Comparison of ENCODE assay signal across 8 mouse cellular contexts in the genomic region with DNA sequence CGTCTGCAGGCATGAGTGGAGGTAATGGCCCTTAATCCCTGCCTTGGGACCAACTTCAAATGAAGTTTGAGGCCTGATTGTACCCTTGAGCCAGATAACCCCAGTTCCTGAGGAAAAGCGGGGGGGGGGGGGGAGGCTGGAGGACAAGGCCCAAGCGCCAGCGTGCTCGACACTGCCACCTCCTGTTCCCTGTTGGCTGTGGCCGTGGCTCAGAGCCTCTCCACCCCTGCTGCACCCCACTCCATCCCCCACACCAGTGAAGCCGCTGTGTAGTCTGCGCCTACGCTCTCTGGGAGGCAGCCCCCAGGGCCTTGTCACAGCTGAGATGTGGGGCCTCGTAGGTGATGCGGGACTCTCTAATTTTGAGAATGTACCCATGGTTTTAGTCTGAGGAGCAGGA. TPM values are rescaled to one million over a fixed set of nuclear protein-coding genes. Genes with fewer than 3 reads are reported as not detected.
DNase-seq lines count a peak whose midpoint lies in the region; ATAC-seq and TF ChIP-seq lines count a peak whose summit lies in the region.

No protein-coding gene starts in this region.

- no peaks in the 10 kb centered on the region for H3K9me3 ChIP-seq in heart, embryonic 14.5 days (ENCODE audit: control insufficient read depth, low read length)
- no peaks in the 10 kb centered on the region for H3K9me3 ChIP-seq in kidney, embryonic 16.5 days (ENCODE audit: low read length)
- no peaks in the 10 kb centered on the region for H3K9me3 ChIP-seq in liver, embryonic 16.5 days (replicated peaks; ENCODE audit: control insufficient read depth, low read length)
- H3K9me3 ChIP-seq in neural tube, embryonic 11.5 days (ENCODE audit: control insufficient read depth, low read length), result no peaks in the 10 kb centered on the region
- H3K9me3 ChIP-seq in stomach, postnatal 0 days (ENCODE audit: control insufficient read depth, low read length), result no peaks in the 10 kb centered on the region

- 0 out of 2 replicates have a peak, but pooled peaks have one; percentile 33 for ATAC-seq in erythroid progenitor cell, adult 5-6 weeks (replicated peaks; ENCODE audit: low FRiP score, poor library complexity, severe bottlenecking)
- ATAC-seq in heart, embryonic 14.5 days (ENCODE audit: insufficient number of reproducible peaks, insufficient read depth, low FRiP score, low read depth), result peak; percentile 41; the same call in 1 of the 2 replicates
- peak; percentile 79; the same call in 1 of the 2 replicates for ATAC-seq in kidney, embryonic 16.5 days (ENCODE audit: low FRiP score, low TSS enrichment)
- peak; percentile 56; the same call in 1 of the 2 replicates for ATAC-seq in liver, embryonic 16.5 days (ENCODE audit: low read depth)
- no peak; the same call in 1 of the 2 replicates for ATAC-seq in neural tube, embryonic 11.5 days (ENCODE audit: insufficient read depth, low FRiP score, low TSS enrichment)
- peak; percentile 76 for ATAC-seq in stomach, postnatal 0 days (ENCODE audit: low FRiP score, low TSS enrichment)

- peak overlapping the region; percentile 9; the same call in 1 of the 2 replicates for H3K4me2 ChIP-seq in heart, embryonic 14.5 days (ENCODE audit: low read length)
- no peak overlapping the region; the same call in 1 of the 2 replicates for H3K4me2 ChIP-seq in kidney, embryonic 16.5 days (replicated peaks; ENCODE audit: low read depth, low read length)
- H3K4me2 ChIP-seq in liver, embryonic 16.5 days (ENCODE audit: low read depth, low read length), result no peak overlapping the region
- H3K4me2 ChIP-seq in neural tube, embryonic 11.5 days (ENCODE audit: low read depth), result no peak overlapping the region
- no peak overlapping the region for H3K4me2 ChIP-seq in stomach, postnatal 0 days (replicated peaks; ENCODE audit: low read depth)

- 5% methylated on average over 10 of the region's 11 CpGs for WGBS in heart, embryonic 14.5 days
- WGBS in kidney, embryonic 16.5 days, result 9% methylated on average over 10 of the region's 11 CpGs
- WGBS in liver, embryonic 16.5 days (ENCODE audit: insufficient replicate concordance), result 11% methylated on average over 10 of the region's 11 CpGs
- WGBS in neural tube, embryonic 11.5 days, result 11% methylated on average over 10 of the region's 11 CpGs
- 11% methylated on average over 10 of the region's 11 CpGs for WGBS in stomach, postnatal 0 days

- peaks cover 43% of the 10 kb centered on the region for H3K36me3 ChIP-seq in heart, embryonic 14.5 days (ENCODE audit: control insufficient read depth, insufficient read depth, low read length)
- peaks cover 37% of the 10 kb centered on the region for H3K36me3 ChIP-seq in kidney, embryonic 16.5 days (ENCODE audit: insufficient read depth, low read length)
- H3K36me3 ChIP-seq in liver, embryonic 16.5 days (ENCODE audit: control insufficient read depth, insufficient read depth), result no peaks in the 10 kb centered on the region
- peaks cover 5% of the 10 kb centered on the region for H3K36me3 ChIP-seq in neural tube, embryonic 11.5 days (ENCODE audit: control insufficient read depth, insufficient read depth, low read length)
- peaks cover 13% of the 10 kb centered on the region for H3K36me3 ChIP-seq in stomach, postnatal 0 days (ENCODE audit: control insufficient read depth, insufficient read depth, low read length)

- H3K4me3 ChIP-seq in heart, embryonic 14.5 days (ENCODE audit: control insufficient read depth in 1 of 2, insufficient read depth in 1 of 2, low read depth in 1 of 2, low read length in 2 of 2), result no peak overlapping the region
- no peak overlapping the region for H3K4me3 ChIP-seq in kidney, embryonic 16.5 days (ENCODE audit: low read length)
- H3K4me3 ChIP-seq in liver, embryonic 16.5 days (ENCODE audit: low read depth, low read length), result no peak overlapping the region
- no peak overlapping the region for H3K4me3 ChIP-seq in neural tube, embryonic 11.5 days (ENCODE audit: low read depth, low read length)
- no peak overlapping the region for H3K4me3 ChIP-seq in stomach, postnatal 0 days (ENCODE audit: low read depth, low read length)

- peak; percentile 55 for DNase-seq in 3T3-L1 (ENCODE audit: low read depth, low spot score)
- DNase-seq in adrenal gland, adult 8-10 months, result peak; percentile 69
- peak; percentile 66 for DNase-seq in neural tube, embryonic 11.5 days (ENCODE audit: low spot score)
- DNase-seq in stomach, postnatal 0 days (ENCODE audit: low spot score), result peak; percentile 84

- H3K9ac ChIP-seq in heart, embryonic 14.5 days (ENCODE audit: low read length), result peak overlapping the region; percentile 54; the same call in 1 of the 2 replicates
- H3K9ac ChIP-seq in kidney, embryonic 16.5 days (replicated peaks; ENCODE audit: low read length), result peak overlapping the region; percentile 31; the same call in 1 of the 2 replicates
- no peak overlapping the region for H3K9ac ChIP-seq in liver, embryonic 16.5 days (ENCODE audit: low read depth, low read length)
- no peak overlapping the region for H3K9ac ChIP-seq in neural tube, embryonic 11.5 days (ENCODE audit: low read length)
- no peak overlapping the region for H3K9ac ChIP-seq in stomach, postnatal 0 days (ENCODE audit: low read length)

- no peaks in the 10 kb centered on the region for H3K27me3 ChIP-seq in heart, embryonic 14.5 days (ENCODE audit: control insufficient read depth, insufficient read depth, low read length)
- H3K27me3 ChIP-seq in kidney, embryonic 16.5 days (ENCODE audit: insufficient read depth, low read length), result no peaks in the 10 kb centered on the region
- H3K27me3 ChIP-seq in liver, embryonic 16.5 days (ENCODE audit: control insufficient read depth, insufficient read depth, low read depth, low read length), result no peaks in the 10 kb centered on the region
- H3K27me3 ChIP-seq in neural tube, embryonic 11.5 days (ENCODE audit: control insufficient read depth, insufficient read depth, low read length), result no peaks in the 10 kb centered on the region
- H3K27me3 ChIP-seq in stomach, postnatal 0 days (ENCODE audit: control insufficient read depth, insufficient read depth, low read length), result no peaks in the 10 kb centered on the region

- no peak overlapping the region for H3K27ac ChIP-seq in heart, embryonic 14.5 days (replicated peaks in 1 of 2; ENCODE audit: control insufficient read depth in 1 of 2, insufficient read depth in 1 of 2, low read depth in 2 of 2, low read length in 2 of 2)
- no peak overlapping the region for H3K27ac ChIP-seq in kidney, embryonic 16.5 days (ENCODE audit: low read length)
- no peak overlapping the region for H3K27ac ChIP-seq in liver, embryonic 16.5 days (ENCODE audit: low read length)
- H3K27ac ChIP-seq in neural tube, embryonic 11.5 days (ENCODE audit: low read depth, low read length), result no peak overlapping the region
- no peak overlapping the region for H3K27ac ChIP-seq in stomach, postnatal 0 days (replicated peaks)

- H3K4me1 ChIP-seq in heart, embryonic 14.5 days (ENCODE audit: control insufficient read depth in 2 of 2, insufficient read depth in 2 of 2, low read length in 2 of 2), result peaks cover 4 to 15% of the 10 kb centered on the region in 2 experiments
- H3K4me1 ChIP-seq in kidney, embryonic 16.5 days (ENCODE audit: insufficient read depth, low read length), result peaks cover 3% of the 10 kb centered on the region; the same call in 1 of the 2 replicates
- peaks cover 2% of the 10 kb centered on the region for H3K4me1 ChIP-seq in liver, embryonic 16.5 days (ENCODE audit: control insufficient read depth, low read depth, low read length)
- H3K4me1 ChIP-seq in neural tube, embryonic 11.5 days (ENCODE audit: control insufficient read depth, insufficient read depth, low read length), result no peaks in the 10 kb centered on the region
- no peaks in the 10 kb centered on the region for H3K4me1 ChIP-seq in stomach, postnatal 0 days (replicated peaks; ENCODE audit: control insufficient read depth, insufficient read depth)

- no peak for TF ChIP-seq EP300 in stomach, postnatal 0 days (optimal IDR thresholded peaks at IDR 0.05)

- peak; percentile 88 for TF ChIP-seq CTCF in stomach, postnatal 0 days (IDR thresholded peaks at IDR 0.05; ENCODE audit: low read depth)

RNA-seq across cellular contexts. Expression of a gene that starts 9.7 kb away (rescaled TPM):
- 100 to 1,000 TPM; 100 to 115 (median 102) TPM for total RNA-seq in adrenal gland, adult 8-10 months (2022)
- total RNA-seq in erythroid progenitor cell, adult 5-6 weeks (2015; ENCODE audit: low replicate concordance), result 12.6 and 16.9 TPM in 2 replicates
- total RNA-seq in erythroid progenitor cell, adult 5-6 weeks (2017; ENCODE audit: low replicate concordance), result 12.3 and 31.9 TPM in 2 replicates
- polyA plus RNA-seq in heart, embryonic 14.5 days (2014; fragmentation: Nextera tagmentation; extraction: Ambion mirVana), result 33.7 and 33.9 TPM in 2 replicates
- polyA plus RNA-seq in kidney, embryonic 16.5 days (2015; fragmentation: Nextera tagmentation; extraction: Ambion mirVana), result 67.5 and 69.3 TPM in 2 replicates
- 19.4 and 20.3 TPM in 2 replicates for polyA plus RNA-seq in liver, embryonic 16.5 days (2015; fragmentation: Nextera tagmentation; extraction: Ambion mirVana)
- polyA plus RNA-seq in neural tube, embryonic 11.5 days (2014; fragmentation: Nextera tagmentation; extraction: Ambion mirVana), result 64.0 and 78.6 TPM in 2 replicates
- 39.9 and 44.8 TPM in 2 replicates for polyA plus RNA-seq in stomach, postnatal 0 days (2015; fragmentation: Nextera tagmentation; extraction: Ambion mirVana)

RNA-seq across cellular contexts. Expression of a gene that starts 23.6 kb away (rescaled TPM):
- 10 to 100 TPM; 42.1 to 73.7 (median 60.6) TPM for total RNA-seq in adrenal gland, adult 8-10 months (2022)
- 21.8 and 33.2 TPM in 2 replicates for total RNA-seq in erythroid progenitor cell, adult 5-6 weeks (2015; ENCODE audit: low replicate concordance)
- total RNA-seq in erythroid progenitor cell, adult 5-6 weeks (2017; ENCODE audit: low replicate concordance), result 3.0 and 5.9 TPM in 2 replicates
- 63.9 and 80.1 TPM in 2 replicates for polyA plus RNA-seq in heart, embryonic 14.5 days (2014; fragmentation: Nextera tagmentation; extraction: Ambion mirVana)
- polyA plus RNA-seq in kidney, embryonic 16.5 days (2015; fragmentation: Nextera tagmentation; extraction: Ambion mirVana), result 67.5 and 70.7 TPM in 2 replicates
- polyA plus RNA-seq in liver, embryonic 16.5 days (2015; fragmentation: Nextera tagmentation; extraction: Ambion mirVana), result 15.8 and 16.6 TPM in 2 replicates
- 40.3 and 45.1 TPM in 2 replicates for polyA plus RNA-seq in neural tube, embryonic 11.5 days (2014; fragmentation: Nextera tagmentation; extraction: Ambion mirVana)
- 51.5 and 61.6 TPM in 2 replicates for polyA plus RNA-seq in stomach, postnatal 0 days (2015; fragmentation: Nextera tagmentation; extraction: Ambion mirVana)

RNA-seq across cellular contexts. Expression of a gene that starts 36.3 kb away (rescaled TPM):
- total RNA-seq in adrenal gland, adult 8-10 months (2022), result 100 to 1,000 TPM; 105 to 127 (median 117) TPM
- 39.6 and 46.5 TPM in 2 replicates for total RNA-seq in erythroid progenitor cell, adult 5-6 weeks (2015; ENCODE audit: low replicate concordance)
- total RNA-seq in erythroid progenitor cell, adult 5-6 weeks (2017; ENCODE audit: low replicate concordance), result 66.7 and 92.9 TPM in 2 replicates
- polyA plus RNA-seq in heart, embryonic 14.5 days (2014; fragmentation: Nextera tagmentation; extraction: Ambion mirVana), result 76.9 and 79.2 TPM in 2 replicates
- polyA plus RNA-seq in kidney, embryonic 16.5 days (2015; fragmentation: Nextera tagmentation; extraction: Ambion mirVana), result 153 and 161 TPM in 2 replicates
- 54.4 and 55.8 TPM in 2 replicates for polyA plus RNA-seq in liver, embryonic 16.5 days (2015; fragmentation: Nextera tagmentation; extraction: Ambion mirVana)
- polyA plus RNA-seq in neural tube, embryonic 11.5 days (2014; fragmentation: Nextera tagmentation; extraction: Ambion mirVana), result 180 and 196 TPM in 2 replicates
- polyA plus RNA-seq in stomach, postnatal 0 days (2015; fragmentation: Nextera tagmentation; extraction: Ambion mirVana), result 56.3 and 58.7 TPM in 2 replicates

RNA-seq across cellular contexts. Expression of a gene that starts 59.5 kb away (rescaled TPM):
- 100 to 1,000 TPM; 296 to 432 (median 354) TPM for total RNA-seq in adrenal gland, adult 8-10 months (2022)
- total RNA-seq in erythroid progenitor cell, adult 5-6 weeks (2015; ENCODE audit: low replicate concordance), result 106 and 112 TPM in 2 replicates
- 48.1 and 57.9 TPM in 2 replicates for total RNA-seq in erythroid progenitor cell, adult 5-6 weeks (2017; ENCODE audit: low replicate concordance)
- 161 and 163 TPM in 2 replicates for polyA plus RNA-seq in heart, embryonic 14.5 days (2014; fragmentation: Nextera tagmentation; extraction: Ambion mirVana)
- polyA plus RNA-seq in kidney, embryonic 16.5 days (2015; fragmentation: Nextera tagmentation; extraction: Ambion mirVana), result 172 and 202 TPM in 2 replicates
- 142 and 171 TPM in 2 replicates for polyA plus RNA-seq in liver, embryonic 16.5 days (2015; fragmentation: Nextera tagmentation; extraction: Ambion mirVana)
- polyA plus RNA-seq in neural tube, embryonic 11.5 days (2014; fragmentation: Nextera tagmentation; extraction: Ambion mirVana), result 175 and 179 TPM in 2 replicates
- polyA plus RNA-seq in stomach, postnatal 0 days (2015; fragmentation: Nextera tagmentation; extraction: Ambion mirVana), result 117 and 145 TPM in 2 replicates

Comparison
In these comparisons a context has a peak if more than half of its experiments do, and no peak if none do; other contexts are left out.
1. H3K9ac ChIP-seq: peak in heart, embryonic 14.5 days (single experiment) and kidney, embryonic 16.5 days (single experiment); none in liver, embryonic 16.5 days (single experiment), neural tube, embryonic 11.5 days (single experiment) and stomach, postnatal 0 days (single experiment).
2. Peak in every context shown above with its lines, with median percentiles within 50 percentile points of each other: DNase-seq.